Mouse (Mus musculus): ENCODE measurements around the gene H2-Oa. TPM values are rescaled to one million over a fixed set of nuclear protein-coding genes. Genes with fewer than 3 reads are reported as not detected.

The H2-Oa gene
- polyA plus RNA-seq, 1 experiment from 2014 or later = 0.82 TPM

DNA sequence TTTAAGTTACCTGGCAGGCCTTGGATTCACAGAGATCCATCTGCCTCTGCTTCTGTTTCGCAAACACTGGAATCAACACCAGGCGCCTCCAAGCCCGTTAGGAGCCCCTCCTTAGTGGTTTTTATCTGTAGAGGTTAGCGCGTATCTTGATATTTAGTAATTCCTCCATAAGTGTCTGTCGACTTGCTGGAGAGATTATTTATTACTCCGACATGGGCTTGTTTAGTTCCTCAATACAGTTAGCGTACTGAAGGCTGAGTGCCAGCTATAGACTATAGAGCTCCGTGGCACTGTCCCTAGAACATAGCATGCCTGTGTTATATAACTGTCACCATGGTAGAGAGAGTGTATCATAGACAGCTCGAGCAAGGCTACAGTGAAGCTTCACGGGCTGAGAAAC is 4.0 kb upstream of the H2-Oa start:
- no peak overlapping the region for H3K27ac ChIP-seq
- H3K4me3 ChIP-seq = no peak overlapping the region
- WGBS = 89% methylated on average over 11 of the region's 11 CpGs
- H3K27me3 ChIP-seq (ENCODE audit: insufficient read depth, poor library complexity, severe bottlenecking) = no peaks in the 10 kb centered on the region; the same call in 1 of the 2 replicates
- DNase-seq (ENCODE audit: low spot score) = no peak
- no peaks in the 10 kb centered on the region for H3K9me3 ChIP-seq
- H3K4me1 ChIP-seq (replicated peaks) = peaks cover 15% of the 10 kb centered on the region
- no peaks in the 10 kb centered on the region for H3K36me3 ChIP-seq

DNA sequence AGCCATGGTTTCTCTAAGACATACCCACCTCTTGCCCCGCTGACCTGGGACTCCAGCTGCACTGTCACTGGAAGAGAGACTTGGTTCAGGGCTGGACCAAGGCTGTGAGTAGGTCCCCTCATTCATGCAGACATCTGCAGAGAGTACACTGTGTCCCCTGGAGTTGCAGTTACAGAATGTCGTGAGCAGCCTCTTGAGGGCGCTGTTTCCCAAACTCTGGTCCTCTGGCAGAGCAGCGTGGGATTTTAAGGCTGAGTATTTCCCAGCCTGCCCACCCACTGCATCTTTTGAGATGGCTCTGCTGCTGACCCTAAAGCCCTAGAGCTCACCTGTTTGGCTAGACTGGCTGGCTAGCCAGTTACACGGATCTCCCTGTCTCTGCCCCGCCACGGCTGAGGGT is 1.2 kb upstream of the H2-Oa start:
- 0 out of 2 replicates have a peak, but pooled peaks cover 2% of the 10 kb centered on the region for H3K27me3 ChIP-seq (ENCODE audit: insufficient read depth, poor library complexity, severe bottlenecking)
- peak; percentile 34 for DNase-seq (ENCODE audit: low spot score)
- no peak overlapping the region for H3K4me3 ChIP-seq
- 58% methylated on average over 7 of the region's 7 CpGs for WGBS
- H3K36me3 ChIP-seq = no peaks in the 10 kb centered on the region
- no peaks in the 10 kb centered on the region for H3K9me3 ChIP-seq
- peaks cover 22% of the 10 kb centered on the region for H3K4me1 ChIP-seq (replicated peaks)
- no peak overlapping the region for H3K27ac ChIP-seq

GRCm38 (mm10) chr17:34093199-34093874 is 1.2 kb downstream of the H2-Oa start:
- Histone ChIP-seq H3K27ac (peak overlapping the region; percentile 59), H3K4me1 (replicated peaks) (peaks cover 22% of the 10 kb centered on the region), H3K36me3 (no peaks in the 10 kb centered on the region), H3K27me3 (ENCODE audit: insufficient read depth, poor library complexity, severe bottlenecking) (peaks cover 2% of the 10 kb centered on the region; the same call in 1 of the 2 replicates), H3K4me3 (peak overlapping the region; percentile 23), H3K9me3 (no peaks in the 10 kb centered on the region)
- 35% methylated on average over 7 of the region's 7 CpGs for WGBS
- DNase-seq (ENCODE audit: low spot score) = peak; percentile 80

GRCm38 (mm10) chr17:34094283-34095035 is 2.3 kb downstream of the H2-Oa start:
- H3K9me3 ChIP-seq = no peaks in the 10 kb centered on the region
- WGBS = 84% methylated on average over 27 of the region's 27 CpGs
- DNase-seq (ENCODE audit: low spot score) = no peak
- H3K4me3 ChIP-seq = 0 out of 2 replicates have a peak overlapping the region, but pooled peaks have one; percentile 23
- H3K36me3 ChIP-seq = no peaks in the 10 kb centered on the region
- peaks cover 2% of the 10 kb centered on the region; the same call in 1 of the 2 replicates for H3K27me3 ChIP-seq (ENCODE audit: insufficient read depth, poor library complexity, severe bottlenecking)
- H3K4me1 ChIP-seq (replicated peaks) = peaks cover 22% of the 10 kb centered on the region
- no peak overlapping the region for H3K27ac ChIP-seq

- DNase-seq (ENCODE audit: low spot score) = no peak
- peaks cover 23% of the 10 kb centered on the region for H3K4me1 ChIP-seq (replicated peaks)
- no peaks in the 10 kb centered on the region for H3K36me3 ChIP-seq
- H3K27me3 ChIP-seq (ENCODE audit: insufficient read depth, poor library complexity, severe bottlenecking) = peaks cover 11% of the 10 kb centered on the region; the same call in 1 of the 2 replicates
- WGBS = 73% methylated on average over 3 of the region's 3 CpGs
- H3K27ac ChIP-seq = no peak overlapping the region
- no peak overlapping the region for H3K4me3 ChIP-seq
- H3K9me3 ChIP-seq = no peaks in the 10 kb centered on the region
Measured at GRCm38 (mm10) chr17:34096497-34097010, 4.4 kb downstream of the H2-Oa start.

- DNase-seq (ENCODE audit: low spot score) = no peak
- Histone ChIP-seq H3K9me3 (no peaks in the 10 kb centered on the region), H3K36me3 (no peaks in the 10 kb centered on the region), H3K4me3 (no peak overlapping the region), H3K4me1 (replicated peaks) (peaks cover 24% of the 10 kb centered on the region), H3K27me3 (ENCODE audit: insufficient read depth, poor library complexity, severe bottlenecking) (peaks cover 11% of the 10 kb centered on the region; the same call in 1 of the 2 replicates), H3K27ac (no peak overlapping the region)
- WGBS = 70% methylated on average over 5 of the region's 5 CpGs
Measured at GRCm38 (mm10) chr17:34097272-34097671, 5.1 kb downstream of the H2-Oa start.

- Histone ChIP-seq H3K27ac (no peak overlapping the region), H3K36me3 (no peaks in the 10 kb centered on the region), H3K4me3 (no peak overlapping the region), H3K9me3 (no peaks in the 10 kb centered on the region), H3K4me1 (replicated peaks) (peaks cover 8% of the 10 kb centered on the region), H3K27me3 (ENCODE audit: insufficient read depth, poor library complexity, severe bottlenecking) (peaks cover 11% of the 10 kb centered on the region; the same call in 1 of the 2 replicates)
- no peak for DNase-seq (ENCODE audit: low spot score)
- WGBS = 60% methylated on average over 10 of the region's 10 CpGs
Measured at GRCm38 (mm10) chr17:34098709-34099479, 6.8 kb downstream of the H2-Oa start.

DNA sequence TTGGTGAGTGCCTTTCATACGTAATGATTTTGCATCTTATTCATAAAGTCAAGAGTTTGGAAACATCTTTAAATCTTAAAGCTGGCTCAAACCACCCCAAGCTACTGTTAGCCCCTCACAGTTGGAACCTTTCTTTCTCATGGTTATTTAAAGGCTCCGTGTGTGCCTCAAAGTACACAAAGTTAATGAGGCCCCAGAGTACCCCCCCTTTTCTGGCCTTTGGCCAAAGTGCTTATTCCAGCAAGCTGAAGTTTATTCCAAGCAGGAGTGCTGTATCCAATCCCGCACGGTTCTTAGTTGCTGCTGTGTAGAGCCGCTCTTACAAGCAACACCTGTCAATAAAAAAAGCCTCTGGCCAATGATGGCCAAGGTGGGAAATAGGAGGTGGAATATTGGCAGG is 7.4 kb downstream of the H2-Oa start:
- DNase-seq (ENCODE audit: low spot score) = no peak
- H3K36me3 ChIP-seq = no peaks in the 10 kb centered on the region
- peaks cover 10% of the 10 kb centered on the region; the same call in 1 of the 2 replicates for H3K27me3 ChIP-seq (ENCODE audit: insufficient read depth, poor library complexity, severe bottlenecking)
- peaks cover 5% of the 10 kb centered on the region for H3K4me1 ChIP-seq (replicated peaks)
- H3K4me3 ChIP-seq = no peak overlapping the region
- WGBS = 76% methylated on average over 5 of the region's 5 CpGs
- H3K27ac ChIP-seq = no peak overlapping the region
- no peaks in the 10 kb centered on the region for H3K9me3 ChIP-seq

GRCm38 (mm10) chr17:34101185-34101584 is 9.0 kb downstream of the H2-Oa start:
- peaks cover 9% of the 10 kb centered on the region; the same call in 1 of the 2 replicates for H3K27me3 ChIP-seq (ENCODE audit: insufficient read depth, poor library complexity, severe bottlenecking)
- H3K36me3 ChIP-seq = no peaks in the 10 kb centered on the region
- H3K4me1 ChIP-seq (replicated peaks) = peaks cover 5% of the 10 kb centered on the region
- 36% methylated on average over 5 of the region's 5 CpGs for whole genome bisulfite sequencing
- 0 out of 2 replicates have a peak overlapping the region, but pooled peaks have one; percentile 32 for H3K4me3 ChIP-seq
- H3K9me3 ChIP-seq = no peaks in the 10 kb centered on the region
- no peak overlapping the region for H3K27ac ChIP-seq
- DNase-seq (ENCODE audit: low spot score) = no peak

DNA sequence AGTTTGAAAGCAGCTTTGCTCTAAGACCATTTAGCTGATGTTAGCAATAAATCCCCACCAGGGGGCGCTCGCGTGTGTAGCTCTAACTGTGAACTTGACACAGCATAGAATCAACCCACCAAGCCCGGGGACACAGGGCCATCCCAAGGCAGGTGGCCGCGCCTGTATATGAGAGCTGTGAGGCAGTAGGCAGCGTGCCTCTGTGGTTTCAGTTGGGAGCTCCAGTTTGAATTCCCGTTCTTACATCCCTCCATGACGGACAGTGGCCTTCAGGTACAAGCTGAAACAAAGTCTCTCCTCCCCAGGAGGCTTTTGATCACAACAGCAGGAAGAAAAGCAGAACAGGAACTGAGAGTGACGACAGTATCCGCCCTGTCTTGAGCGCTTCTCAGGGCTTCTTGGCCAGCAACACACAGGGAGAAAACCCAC is 9.5 kb downstream of the H2-Oa start:
- Histone ChIP-seq H3K36me3 (no peaks in the 10 kb centered on the region), H3K4me1 (replicated peaks) (peaks cover 5% of the 10 kb centered on the region), H3K27ac (no peak overlapping the region), H3K27me3 (ENCODE audit: insufficient read depth, poor library complexity, severe bottlenecking) (peaks cover 9% of the 10 kb centered on the region; the same call in 1 of the 2 replicates), H3K9me3 (no peaks in the 10 kb centered on the region), H3K4me3 (peak overlapping the region; percentile 32; the same call in 1 of the 2 replicates)
- DNase-seq (ENCODE audit: low spot score) = peak; percentile 91
- WGBS = 7% methylated on average over 12 of the region's 12 CpGs

GRCm38 (mm10) chr17:34102831-34103230 is 10.7 kb downstream of the H2-Oa start:
- peaks cover 5% of the 10 kb centered on the region for H3K4me1 ChIP-seq (replicated peaks)
- peaks cover 9% of the 10 kb centered on the region; the same call in 1 of the 2 replicates for H3K27me3 ChIP-seq (ENCODE audit: insufficient read depth, poor library complexity, severe bottlenecking)
- no peaks in the 10 kb centered on the region for H3K9me3 ChIP-seq
- no peak overlapping the region for H3K27ac ChIP-seq
- DNase-seq (ENCODE audit: low spot score) = no peak
- WGBS = 85% methylated on average over 6 of the region's 6 CpGs
- H3K36me3 ChIP-seq = no peaks in the 10 kb centered on the region
- H3K4me3 ChIP-seq = no peak overlapping the region

GRCm38 (mm10) chr17:34104804-34105203 is 12.7 kb downstream of the H2-Oa start:
- Histone ChIP-seq H3K36me3 (peaks cover 10% of the 10 kb centered on the region), H3K4me1 (replicated peaks) (peaks cover 5% of the 10 kb centered on the region), H3K9me3 (no peaks in the 10 kb centered on the region), H3K27ac (no peak overlapping the region), H3K4me3 (no peak overlapping the region), H3K27me3 (ENCODE audit: insufficient read depth, poor library complexity, severe bottlenecking) (peaks cover 9% of the 10 kb centered on the region; the same call in 1 of the 2 replicates)
- WGBS = 86% methylated on average over 9 of the region's 9 CpGs
- DNase-seq (ENCODE audit: low spot score) = no peak
